Mouse (Mus musculus): ENCODE data around the gene Pkd1l3.

Pkd1l3 gene

DNA sequence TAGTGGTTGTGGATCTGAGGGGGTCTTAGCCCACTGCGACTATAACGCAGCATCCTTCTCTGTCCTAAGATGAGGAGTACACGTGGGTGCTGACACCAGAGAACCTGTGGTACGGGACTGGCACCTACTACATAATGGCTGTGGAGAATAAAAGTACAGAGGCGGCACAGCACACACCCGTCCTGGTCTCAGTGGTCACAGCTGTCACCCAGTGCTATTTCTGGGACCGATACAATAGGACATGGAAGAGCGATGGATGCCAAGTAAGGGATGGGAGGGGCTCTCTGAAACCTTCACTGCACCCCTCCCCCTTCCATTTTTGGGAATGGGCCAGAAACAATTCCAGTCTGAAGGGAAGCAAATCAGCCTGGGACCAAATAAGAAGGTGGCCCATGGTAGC lies 20.8 kb downstream of the Pkd1l3 start:
- no peak for DNase-seq

DNA sequence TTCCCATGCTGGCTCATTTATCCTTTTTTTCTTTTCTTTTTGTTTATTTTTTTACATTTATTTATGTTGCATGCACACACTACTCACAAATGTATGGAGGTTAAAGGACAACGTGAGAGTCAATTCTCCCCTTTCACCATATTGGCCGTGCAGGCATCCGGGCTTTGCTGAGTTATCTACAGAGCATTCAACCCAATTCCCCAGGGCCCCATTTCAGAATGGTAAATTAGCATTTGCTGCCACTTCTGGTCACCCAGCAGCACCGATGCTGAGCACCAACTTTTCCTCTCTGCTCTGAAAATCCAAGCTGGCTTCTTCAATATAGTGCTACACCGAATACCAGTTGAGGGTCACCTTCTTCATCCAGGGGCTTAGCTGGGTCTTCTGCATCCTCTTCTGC lies 24.5 kb downstream of the Pkd1l3 start:
- no peak for DNase-seq

DNA sequence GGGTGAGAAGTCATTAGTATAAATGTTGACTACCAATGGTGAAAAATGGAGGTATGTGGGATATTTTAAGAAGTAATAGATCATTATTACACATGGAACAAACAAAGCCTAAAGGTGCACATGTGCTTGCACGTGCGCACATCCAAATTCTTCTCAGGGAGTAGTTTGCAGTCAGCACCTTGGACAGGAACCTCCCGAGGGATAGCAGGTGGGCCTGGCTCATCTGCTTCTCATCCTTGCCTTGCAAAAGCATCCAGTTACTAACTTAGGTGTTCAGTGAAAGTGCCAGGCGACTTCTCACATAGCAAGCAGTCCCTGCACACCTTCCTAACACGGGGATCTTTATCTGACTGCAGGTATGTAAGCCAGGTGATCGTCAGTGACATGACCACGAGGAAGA lies 26.1 kb downstream of the Pkd1l3 start:
- no peak for DNase-seq

- no peak for DNase-seq
Observed at GRCm38 (mm10) chr8:109641236-109641635, 26.9 kb downstream of the Pkd1l3 start.

DNA sequence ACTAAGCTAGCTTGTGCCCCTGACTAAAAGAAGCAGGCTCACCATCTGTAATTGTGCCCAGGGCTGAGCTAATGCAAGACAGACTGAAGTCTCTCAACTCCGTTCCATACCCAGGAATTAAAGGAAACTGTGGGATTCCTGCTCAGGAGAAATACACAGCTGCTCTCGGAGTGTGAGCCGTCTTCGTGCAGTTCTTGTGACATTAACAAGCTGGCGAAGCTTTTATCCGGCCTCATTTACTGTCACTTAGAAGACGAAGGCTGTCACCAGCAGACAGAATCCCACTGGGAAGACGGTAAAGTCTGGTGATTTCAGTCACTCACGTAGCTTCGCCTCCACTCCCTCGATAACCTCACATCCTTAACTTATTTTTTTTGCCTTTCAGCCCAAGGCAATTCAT lies 33.0 kb downstream of the Pkd1l3 start:
- no peak for DNase-seq

DNA sequence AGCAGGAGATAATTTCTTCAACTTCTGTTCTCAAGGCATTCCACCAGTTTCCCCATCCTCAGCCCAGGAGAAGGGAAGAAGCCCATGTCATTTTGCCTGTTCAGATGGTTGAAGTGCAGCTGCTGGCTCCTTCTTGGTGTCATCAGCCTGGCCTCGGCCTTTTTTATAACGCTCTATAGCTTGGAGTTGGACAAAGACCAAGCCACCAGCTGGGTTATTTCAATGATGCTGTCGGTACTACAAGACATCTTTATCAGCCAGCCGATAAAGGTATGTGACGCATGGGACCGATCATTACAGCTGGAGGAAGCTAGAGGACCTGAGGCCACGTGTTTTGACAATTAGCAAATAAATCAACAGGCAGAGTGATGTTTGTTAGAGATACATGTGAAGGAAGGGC lies 34.2 kb downstream of the Pkd1l3 start:
- DNase-seq, result no peak

GRCm38 (mm10) chr8:109650801-109651200 lies 36.5 kb downstream of the Pkd1l3 start:
- DNase-seq, result peak; percentile 33

GRCm38 (mm10) chr8:109656860-109657259 lies 42.5 kb downstream of the Pkd1l3 start:
- no peak for DNase-seq

DNA sequence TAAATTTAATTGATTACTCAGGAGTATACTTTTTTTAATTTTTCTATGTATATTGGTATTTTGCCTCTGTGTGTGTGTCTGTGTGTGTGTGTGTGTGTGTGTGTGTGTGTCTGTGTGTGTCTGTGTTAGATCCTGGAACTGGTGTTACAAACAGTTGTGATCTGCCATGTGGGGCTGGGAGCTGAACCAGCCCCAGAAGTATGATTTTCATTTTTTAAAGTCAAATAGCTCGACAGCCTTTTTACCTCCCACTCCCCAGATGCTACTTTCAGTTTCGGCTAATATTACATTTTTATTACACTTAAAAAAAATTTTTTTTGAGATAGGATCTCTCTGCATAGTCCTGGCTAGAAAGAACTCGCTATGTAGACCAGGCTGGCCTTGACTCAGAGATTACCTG lies 48.0 kb downstream of the Pkd1l3 start:
- no peak for DNase-seq

- no peak for DNase-seq
Observed at GRCm38 (mm10) chr8:109666616-109667015, 52.3 kb downstream of the Pkd1l3 start.

- no peak for DNase-seq
Observed at GRCm38 (mm10) chr8:109672656-109673055, 58.3 kb downstream of the Pkd1l3 start.

- no peak for DNase-seq
Observed at GRCm38 (mm10) chr8:109673596-109673995, 59.3 kb downstream of the Pkd1l3 start.

GRCm38 (mm10) chr8:109675896-109676643 lies 61.8 kb downstream of the Pkd1l3 start:
- DNase-seq, result no peak

- no peak for DNase-seq
Observed at GRCm38 (mm10) chr8:109681535-109681934, 67.2 kb downstream of the Pkd1l3 start.

- no peak for DNase-seq
Observed at GRCm38 (mm10) chr8:109682120-109682519, 67.8 kb downstream of the Pkd1l3 start.

DNA sequence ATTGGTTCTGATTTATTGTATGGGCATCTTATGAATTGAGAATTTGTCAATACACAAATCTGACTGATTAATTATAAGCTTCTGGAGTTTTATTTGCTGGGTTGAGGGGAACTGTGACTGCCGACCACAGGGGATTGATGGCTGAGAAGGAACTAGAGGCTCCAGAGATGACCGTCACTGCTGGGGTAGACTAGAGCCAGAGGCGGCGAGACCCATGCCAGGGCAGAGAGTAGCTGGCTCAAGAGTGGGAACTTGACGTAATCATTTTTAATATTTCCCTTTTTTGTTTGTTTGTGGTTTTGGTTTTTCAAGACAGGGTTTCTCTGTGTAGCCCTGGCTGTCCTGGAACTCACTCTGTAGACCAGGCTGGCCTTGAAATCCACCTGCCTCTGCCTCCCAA lies 72.9 kb downstream of the Pkd1l3 start:
- DNase-seq, result no peak

DNA sequence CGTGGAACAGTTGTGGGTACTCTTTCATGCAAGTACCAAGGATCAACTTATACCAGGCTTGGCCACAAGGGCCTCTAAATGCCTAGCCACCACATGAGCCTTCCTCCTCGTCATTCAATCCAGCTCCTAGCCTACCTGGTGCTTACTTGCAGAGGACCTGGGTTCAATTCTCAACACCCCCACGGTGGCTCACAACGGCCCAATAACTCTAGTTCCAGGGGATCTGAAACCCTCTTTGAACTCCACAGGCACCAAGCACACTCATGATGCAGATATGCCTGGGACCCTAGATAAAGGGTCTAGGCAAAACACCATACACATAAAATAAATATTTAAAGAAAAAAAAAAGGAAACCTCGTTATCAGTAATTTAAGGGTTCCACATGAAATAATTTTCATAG lies 77.5 kb downstream of the Pkd1l3 start:
- DNase-seq, result peak; percentile 42

DNA sequence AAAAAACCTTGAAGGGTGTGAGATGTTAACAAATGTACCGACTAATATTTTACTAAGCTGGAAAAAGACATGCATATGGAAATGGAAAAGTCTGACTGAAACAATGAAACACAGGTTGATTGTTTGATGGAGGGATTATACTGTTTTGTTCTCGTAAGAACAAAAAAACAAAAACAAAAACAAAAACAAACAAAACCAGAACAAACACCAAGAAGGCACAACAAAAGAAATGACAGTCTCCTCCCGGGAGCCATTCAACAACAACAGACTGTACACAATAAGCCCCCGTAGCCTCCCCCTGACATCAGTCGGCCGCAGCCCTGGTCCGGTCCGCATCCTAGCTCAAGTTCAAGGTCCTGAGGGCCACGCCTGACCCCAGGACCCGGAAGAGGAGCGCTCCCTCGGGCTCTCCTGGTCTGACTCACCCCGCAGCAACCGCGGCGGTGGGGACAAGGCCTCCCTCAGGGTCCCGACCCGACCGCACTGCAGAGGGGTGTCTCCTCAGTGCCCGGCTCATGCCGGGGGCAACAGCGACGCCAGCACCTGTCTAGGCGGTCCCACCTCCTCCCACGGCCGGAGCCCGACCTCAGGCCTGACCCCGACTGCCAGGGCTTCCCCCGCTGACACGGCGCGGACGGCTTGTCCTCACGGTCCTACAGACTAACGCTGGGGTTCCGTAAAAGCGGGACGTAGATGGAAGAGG lies 78.3 kb downstream of the Pkd1l3 start:
- no peak for DNase-seq

DNA sequence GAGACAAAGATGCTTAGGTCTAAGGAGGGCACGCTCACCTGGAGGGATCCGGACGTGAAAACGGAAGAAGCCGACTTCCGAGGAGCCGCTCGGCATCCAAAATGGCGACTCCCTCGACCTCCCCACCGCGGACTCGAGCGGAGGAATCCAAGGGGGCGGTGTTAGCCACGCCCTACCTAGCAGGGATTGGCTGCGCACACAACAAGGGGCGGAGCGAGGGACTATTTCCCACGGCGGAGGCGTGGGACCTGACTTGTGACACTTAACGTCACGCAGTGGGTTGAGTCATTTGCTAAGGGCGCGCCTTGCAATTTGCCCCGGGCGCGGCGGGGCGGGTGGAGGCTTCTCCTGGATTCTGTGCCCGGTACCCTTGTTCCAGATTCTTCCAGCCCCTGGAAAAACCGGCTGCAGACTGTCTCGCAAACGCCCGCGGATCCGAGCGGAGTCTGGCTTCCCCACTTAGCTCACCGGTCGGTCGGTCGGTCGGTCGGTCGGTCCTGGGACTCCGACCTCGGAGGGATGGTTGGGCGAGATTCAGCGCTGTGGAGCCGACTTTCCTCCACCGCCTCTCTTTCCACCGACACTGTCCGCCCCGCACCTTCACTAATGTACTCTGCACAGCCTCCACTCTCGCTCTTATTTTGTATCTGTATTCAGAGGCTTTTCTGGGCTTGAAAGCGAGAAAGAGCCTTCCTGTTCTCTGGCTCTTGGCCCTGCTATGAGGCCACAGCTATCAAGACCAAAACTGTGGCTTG lies 79.0 kb downstream of the Pkd1l3 start, which contains the start of gene Ist1:
Ist1 (minus strand) TSS at position 115 of the 755 bp plus-strand sequence.
- peak; percentile 97 for DNase-seq

GRCm38 (mm10) chr8:109694154-109694553 lies 79.8 kb downstream of the Pkd1l3 start:
- DNase-seq, result peak; percentile 55

GRCm38 (mm10) chr8:109697754-109698153 lies 83.4 kb downstream of the Pkd1l3 start:
- no peak for DNase-seq

DNA sequence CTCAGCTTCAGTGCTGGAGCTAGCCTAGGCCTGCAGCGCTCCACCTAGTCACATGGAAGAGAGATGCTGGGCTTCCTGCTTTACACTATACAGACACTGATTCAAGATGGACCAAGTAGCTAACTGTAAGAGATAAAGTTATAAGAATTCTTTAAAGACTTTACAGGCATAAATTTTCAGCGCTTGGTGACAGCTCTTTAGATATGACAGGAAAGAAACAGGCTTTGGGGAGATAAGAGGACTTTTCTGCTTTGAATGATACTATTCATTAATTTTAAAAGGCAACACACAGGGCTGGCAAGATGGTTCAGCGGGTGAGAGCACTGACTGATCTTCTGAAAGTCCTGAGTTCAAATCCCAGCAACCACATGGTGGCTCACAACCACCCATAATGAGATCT lies 84.2 kb downstream of the Pkd1l3 start:
- no peak for DNase-seq

- DNase-seq, result no peak
Observed at GRCm38 (mm10) chr8:109704565-109705319, 90.4 kb downstream of the Pkd1l3 start.
